Mouse (Mus musculus) stomach, postnatal 0 days (tissue): ENCODE measurements around the gene Pnrc2.

Experiments used
- CTCF ChIP-seq: IDR thresholded peaks from 2 replicates; pipeline ENCODE4 v1.5.1; 2016; ENCODE audit warnings: antibody characterized with exemption, low read depth, mild to moderate bottlenecking, moderate library complexity
- EP300 ChIP-seq: optimal IDR thresholded peaks from 2 replicates; pipeline ENCODE3; 2016; ENCODE audit warnings: antibody characterized with exemption

- TF ChIP-seq CTCF (no peak), EP300 (no peak)
Observed at GRCm38 (mm10) chr4:135879021-135879420, 5.4 kb upstream of the Pnrc2 start.
